Mouse (Mus musculus) megakaryocyte, embryonic 14.5 days (primary cell): ENCODE measurements at regions not wholly inside any gene's neighbourhood (a gene's known extent, or its start where the extent isn't known, plus 50 kb on each side); places are given as distances from the start of the nearest gene placed in this dataset.

Source experiments
- H3K27me3 ChIP-seq: replicated peaks from 2 replicates; pipeline ENCODE3; 2012; ENCODE audit warnings: inconsistent platforms
- H3K36me3 ChIP-seq: replicated peaks from 2 replicates; pipeline ENCODE3; 2012; ENCODE audit warnings: low read length, inconsistent platforms, mixed read lengths
- H3K4me1 ChIP-seq: 2 replicates; pipeline ENCODE4 v1.6.1; 2012; ENCODE audit warnings: inconsistent platforms
- H3K4me3 ChIP-seq: replicated peaks from 2 replicates; pipeline ENCODE3; 2012; ENCODE audit warnings: moderate library complexity, mild to moderate bottlenecking, inconsistent platforms
- H3K9me3 ChIP-seq: 2 replicates; pipeline ENCODE4 v1.6.1; 2012; ENCODE audit warnings: inconsistent platforms
- FLI1 ChIP-seq: IDR thresholded peaks from 2 replicates; pipeline ENCODE4 v1.6.1; 2012; ENCODE audit warnings: low read length, inconsistent platforms, mixed read lengths
- GATA1 ChIP-seq: IDR thresholded peaks from 3 replicates; pipeline ENCODE4 v1.6.1; 2012; ENCODE audit warnings: mixed read lengths, low read length, inconsistent platforms, borderline replicate concordance

- H3K4me3 ChIP-seq = no peak overlapping the region
- H3K9me3 ChIP-seq = peaks cover 2% of the 10 kb centered on the region
- H3K27me3 ChIP-seq = peaks cover 38% of the 10 kb centered on the region
- H3K4me1 ChIP-seq = no peaks in the 10 kb centered on the region
- no peak for TF ChIP-seq GATA1
- TF ChIP-seq FLI1 = no peak
- H3K36me3 ChIP-seq = no peaks in the 10 kb centered on the region
Observed at GRCm38 (mm10) chr9:63896073-63896807, 125.6 kb downstream of the Smad6 start.

GRCm38 (mm10) chr9:63892235-63892971, 129.5 kb downstream of the Smad6 start:
- TF ChIP-seq GATA1 (no peak), FLI1 (no peak)

DNA sequence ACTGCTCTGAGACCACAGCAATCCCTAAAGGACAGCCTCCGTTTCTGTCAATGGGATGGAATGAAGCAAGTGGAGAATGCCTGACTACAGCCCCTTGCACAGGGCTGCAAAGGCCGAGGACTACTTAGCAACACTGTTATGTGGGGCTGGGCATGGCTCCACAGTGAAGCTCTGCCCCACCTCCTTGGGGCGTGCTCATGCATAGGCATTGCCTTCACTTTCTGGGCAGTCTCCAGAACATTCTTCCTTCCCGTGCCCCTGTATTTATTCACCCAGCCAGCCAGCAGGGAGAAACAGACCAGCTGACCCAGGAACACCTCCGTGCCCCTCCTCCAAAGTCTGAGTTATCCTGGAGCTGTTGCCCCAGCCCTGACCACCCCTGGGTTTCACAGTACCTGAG, 131.1 kb downstream of the Smad6 start:
- no peaks in the 10 kb centered on the region for H3K4me1 ChIP-seq
- no peak for TF ChIP-seq GATA1
- no peak for TF ChIP-seq FLI1
- H3K36me3 ChIP-seq = no peaks in the 10 kb centered on the region
- no peaks in the 10 kb centered on the region for H3K9me3 ChIP-seq
- H3K4me3 ChIP-seq = no peak overlapping the region
- peaks cover 32% of the 10 kb centered on the region for H3K27me3 ChIP-seq

More at GRCm38 (mm10) chr9:63892235-63892971, 129.5 kb downstream of the Smad6 start:
- H3K4me3 ChIP-seq = no peak overlapping the region
- peaks cover 43% of the 10 kb centered on the region for H3K27me3 ChIP-seq
- no peaks in the 10 kb centered on the region for H3K36me3 ChIP-seq
- no peaks in the 10 kb centered on the region for H3K4me1 ChIP-seq
- no peaks in the 10 kb centered on the region for H3K9me3 ChIP-seq

DNA sequence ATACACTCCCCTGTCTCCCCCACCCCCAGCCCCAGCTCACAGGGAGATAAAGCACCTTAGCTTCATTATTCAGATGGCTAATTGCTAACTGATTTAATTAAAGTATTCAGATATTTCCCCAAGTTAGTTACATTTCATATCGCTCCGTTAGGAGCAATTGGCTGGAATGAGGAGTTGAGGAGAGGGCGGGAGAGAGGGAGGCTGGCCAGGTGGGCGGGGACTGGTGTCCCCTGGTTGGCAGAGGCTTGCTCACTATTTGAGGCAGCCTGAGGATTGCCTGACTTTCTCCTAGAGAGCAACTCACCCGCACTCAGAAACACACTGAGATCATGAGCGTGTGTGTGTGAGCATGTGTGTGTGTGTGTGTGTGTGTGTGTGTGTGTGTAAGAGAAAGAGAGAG, 131.8 kb upstream of the Smad3 start:
- Histone ChIP-seq H3K27me3 (peaks cover 27% of the 10 kb centered on the region), H3K9me3 (peaks cover 5% of the 10 kb centered on the region), H3K4me1 (no peaks in the 10 kb centered on the region), H3K36me3 (no peaks in the 10 kb centered on the region), H3K4me3 (no peak overlapping the region)
- TF ChIP-seq GATA1 (no peak), FLI1 (no peak)

GRCm38 (mm10) chr9:63884971-63885370, 127.2 kb upstream of the Smad3 start:
- no peak overlapping the region for H3K4me3 ChIP-seq
- peaks cover 30% of the 10 kb centered on the region for H3K9me3 ChIP-seq
- H3K27me3 ChIP-seq = peaks cover 12% of the 10 kb centered on the region
- no peak for TF ChIP-seq FLI1
- TF ChIP-seq GATA1 = no peak
- H3K36me3 ChIP-seq = no peaks in the 10 kb centered on the region
- peaks cover 3% of the 10 kb centered on the region; the same call in 1 of the 2 replicates for H3K4me1 ChIP-seq

GRCm38 (mm10) chr9:63883738-63884520, 126.1 kb upstream of the Smad3 start:
- TF ChIP-seq GATA1 (no peak), FLI1 (no peak)
- Histone ChIP-seq H3K4me1 (peaks cover 3% of the 10 kb centered on the region; the same call in 1 of the 2 replicates), H3K36me3 (no peaks in the 10 kb centered on the region), H3K27me3 (peaks cover 13% of the 10 kb centered on the region), H3K9me3 (peaks cover 30% of the 10 kb centered on the region), H3K4me3 (no peak overlapping the region)

DNA sequence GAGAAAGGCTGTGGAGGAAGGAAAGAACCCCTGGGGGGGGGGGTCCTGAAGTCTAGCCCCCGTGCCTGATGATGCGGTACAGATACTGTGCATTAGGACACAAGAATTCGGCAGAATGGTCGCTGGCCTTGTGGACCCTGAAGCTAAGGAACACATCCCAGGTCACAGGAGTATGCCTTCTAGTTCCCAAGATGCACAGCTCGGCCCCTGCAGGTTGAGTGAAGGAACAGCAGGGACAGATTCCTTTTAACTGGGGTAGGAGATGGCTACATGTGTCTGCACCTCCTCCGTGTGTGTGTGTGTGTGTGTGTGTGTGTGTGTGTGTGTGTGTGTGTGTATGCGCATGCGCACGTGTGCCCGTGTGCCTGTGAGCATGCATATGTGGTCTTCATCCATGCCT, 123.9 kb upstream of the Smad3 start:
- Histone ChIP-seq H3K4me3 (no peak overlapping the region), H3K9me3 (peaks cover 30% of the 10 kb centered on the region), H3K36me3 (no peaks in the 10 kb centered on the region), H3K4me1 (peaks cover 6% of the 10 kb centered on the region; the same call in 1 of the 2 replicates), H3K27me3 (peaks cover 20% of the 10 kb centered on the region)
- TF ChIP-seq GATA1 = no peak
- no peak for TF ChIP-seq FLI1

- Histone ChIP-seq H3K4me3 (no peak overlapping the region), H3K4me1 (peaks cover 6% of the 10 kb centered on the region; the same call in 1 of the 2 replicates), H3K36me3 (no peaks in the 10 kb centered on the region), H3K27me3 (peaks cover 20% of the 10 kb centered on the region), H3K9me3 (peaks cover 30% of the 10 kb centered on the region)
- TF ChIP-seq GATA1 = no peak
- TF ChIP-seq FLI1 = no peak
Observed at GRCm38 (mm10) chr9:63881261-63881563, 123.4 kb upstream of the Smad3 start.

DNA sequence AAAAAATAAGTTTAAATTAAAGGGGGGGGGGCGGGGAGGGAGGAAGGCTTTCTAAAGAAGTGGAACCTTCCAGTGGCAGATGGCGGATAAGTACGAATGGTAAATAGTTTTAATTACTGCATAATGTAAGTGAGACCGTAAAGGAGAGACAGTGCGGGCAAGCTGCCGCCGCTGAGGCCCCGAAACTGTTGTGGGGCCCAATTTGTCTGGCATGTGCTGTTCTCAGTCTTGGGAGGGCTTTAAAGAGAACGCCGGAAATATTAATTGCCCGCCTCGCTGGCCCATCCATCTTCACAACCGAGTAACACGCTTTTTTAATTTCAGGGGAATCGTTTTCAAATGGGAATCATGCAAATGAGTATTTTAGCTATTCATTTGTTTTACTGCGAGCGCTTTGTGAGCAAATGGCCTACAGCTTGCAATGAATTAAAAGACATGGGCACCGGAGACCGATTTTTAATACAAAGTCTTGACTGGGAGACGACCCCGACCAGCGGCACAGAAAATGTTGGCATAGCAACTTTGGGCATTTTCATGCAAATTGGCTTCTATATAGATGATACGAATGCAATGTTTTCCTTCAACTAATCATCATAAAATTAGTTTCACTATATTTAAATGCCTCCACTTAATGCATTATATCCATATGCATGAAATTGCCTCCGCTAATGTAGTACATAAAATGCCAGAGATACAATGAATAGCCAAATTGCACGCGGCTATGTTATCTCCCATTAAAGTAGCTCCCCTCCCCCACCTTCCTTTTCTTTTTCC, 122.9 kb upstream of the Smad3 start:
- Histone ChIP-seq H3K4me3 (no peak overlapping the region), H3K36me3 (no peaks in the 10 kb centered on the region), H3K27me3 (peaks cover 20% of the 10 kb centered on the region), H3K9me3 (peaks cover 30% of the 10 kb centered on the region), H3K4me1 (peaks cover 6% of the 10 kb centered on the region; the same call in 1 of the 2 replicates)
- TF ChIP-seq FLI1 (no peak), GATA1 (no peak)
